Mouse (Mus musculus): ENCODE data around the gene Clasp1.

The Clasp1 gene

GRCm38 (mm10) chr1:118403440-118403839, 14.6 kb downstream of the Clasp1 start:
- no peak for DNase-seq

GRCm38 (mm10) chr1:118407586-118408250, 18.9 kb downstream of the Clasp1 start:
- DNase-seq: no peak

GRCm38 (mm10) chr1:118409249-118409648, 20.4 kb downstream of the Clasp1 start:
- no peak for DNase-seq

- DNase-seq: no peak
Observed at GRCm38 (mm10) chr1:118410824-118411223, 22.0 kb downstream of the Clasp1 start.

GRCm38 (mm10) chr1:118413169-118413568, 24.3 kb downstream of the Clasp1 start:
- DNase-seq: no peak

- DNase-seq: no peak
Observed at GRCm38 (mm10) chr1:118417047-118417730, 28.3 kb downstream of the Clasp1 start.

GRCm38 (mm10) chr1:118419399-118419798, 30.5 kb downstream of the Clasp1 start:
- no peak for DNase-seq

- no peak for DNase-seq
Observed at GRCm38 (mm10) chr1:118421149-118421548, 32.3 kb downstream of the Clasp1 start.

- no peak for DNase-seq
Observed at GRCm38 (mm10) chr1:118422812-118423211, 34.0 kb downstream of the Clasp1 start.

GRCm38 (mm10) chr1:118425982-118426381, 37.1 kb downstream of the Clasp1 start:
- no peak for DNase-seq

- no peak for DNase-seq
Observed at GRCm38 (mm10) chr1:118428354-118429084, 39.7 kb downstream of the Clasp1 start.

GRCm38 (mm10) chr1:118431548-118431947, 42.7 kb downstream of the Clasp1 start:
- DNase-seq: no peak

GRCm38 (mm10) chr1:118435001-118435473, 46.2 kb downstream of the Clasp1 start:
- DNase-seq: no peak

GRCm38 (mm10) chr1:118437856-118438255, 49.0 kb downstream of the Clasp1 start:
- no peak for DNase-seq

GRCm38 (mm10) chr1:118438332-118438731, 49.5 kb downstream of the Clasp1 start:
- DNase-seq: no peak

- DNase-seq: no peak
Observed at GRCm38 (mm10) chr1:118440547-118440946, 51.7 kb downstream of the Clasp1 start.

- DNase-seq: no peak
Observed at GRCm38 (mm10) chr1:118444420-118444819, 55.6 kb downstream of the Clasp1 start.

- no peak for DNase-seq
Observed at GRCm38 (mm10) chr1:118444988-118445387, 56.1 kb downstream of the Clasp1 start.

- no peak for DNase-seq
Observed at GRCm38 (mm10) chr1:118445441-118445840, 56.6 kb downstream of the Clasp1 start.

- DNase-seq: peak in 1 of 2 experiments; percentile 54
Observed at GRCm38 (mm10) chr1:118446006-118446405, 57.1 kb downstream of the Clasp1 start.

GRCm38 (mm10) chr1:118447131-118447530, 58.3 kb downstream of the Clasp1 start:
- no peak for DNase-seq

- no peak for DNase-seq
Observed at GRCm38 (mm10) chr1:118448214-118448613, 59.4 kb downstream of the Clasp1 start.

- DNase-seq: no peak
Observed at GRCm38 (mm10) chr1:118450891-118451450, 62.1 kb downstream of the Clasp1 start.

All from thymus, adult 18-20 months (tissue).